Mouse (Mus musculus): ENCODE measurements at regions not wholly inside any gene's neighbourhood (a gene's known extent, or its start where the extent isn't known, plus 50 kb on each side); places are given as distances from the start of the nearest gene placed in this dataset.

- peak; percentile 63 for TF ChIP-seq CTCF (IDR thresholded peaks at IDR 0.05; ENCODE audit: low read depth)
- no peaks in the 10 kb centered on the region for H3K27me3 ChIP-seq (ENCODE audit: insufficient read depth, low read length)
- H3K9ac ChIP-seq (replicated peaks; ENCODE audit: low read length), result no peak overlapping the region
- no peak overlapping the region for H3K27ac ChIP-seq
- ATAC-seq (0 out of 2 replicates have a peak, but pooled peaks have one; percentile 18), DNase-seq (ENCODE audit: low spot score) (peak; percentile 84)
- no peaks in the 10 kb centered on the region for H3K4me1 ChIP-seq (ENCODE audit: insufficient read depth, low read length)
- no peak overlapping the region for H3K4me3 ChIP-seq (ENCODE audit: low read length)
- no peaks in the 10 kb centered on the region for H3K36me3 ChIP-seq (ENCODE audit: insufficient read depth, low read length)
- WGBS, result 29% methylated on average over 4 of the region's 4 CpGs
- H3K4me2 ChIP-seq (ENCODE audit: low read depth, low read length), result no peak overlapping the region
- no peaks in the 10 kb centered on the region for H3K9me3 ChIP-seq (ENCODE audit: low read length)
Observed at GRCm38 (mm10) chr17:54065187-54065795, 74.8 kb upstream of the Sult1c1 start.

- peak; percentile 67 for DNase-seq (ENCODE audit: low spot score)
- H3K9me3 ChIP-seq (ENCODE audit: low read length), result no peaks in the 10 kb centered on the region
- 34% methylated on average over 7 of the region's 7 CpGs for WGBS
- no peak overlapping the region for H3K4me2 ChIP-seq (ENCODE audit: low read depth, low read length)
- no peaks in the 10 kb centered on the region for H3K36me3 ChIP-seq (ENCODE audit: insufficient read depth, low read length)
- H3K4me1 ChIP-seq (ENCODE audit: insufficient read depth, low read length), result no peaks in the 10 kb centered on the region
- no peak overlapping the region for H3K9ac ChIP-seq (replicated peaks; ENCODE audit: low read length)
- no peak overlapping the region for H3K27ac ChIP-seq
- H3K4me3 ChIP-seq (ENCODE audit: low read length), result no peak overlapping the region
- H3K27me3 ChIP-seq (ENCODE audit: insufficient read depth, low read length), result no peaks in the 10 kb centered on the region
- ATAC-seq, result no peak
- TF ChIP-seq CTCF (IDR thresholded peaks at IDR 0.05; ENCODE audit: low read depth), result peak; percentile 68
Observed at GRCm38 (mm10) chr17:54061280-54061679, 70.8 kb upstream of the Sult1c1 start.

Measured in hindbrain, postnatal 0 days (tissue).